Mouse (Mus musculus): Measurements from ENCODE around the gene Cadm1. TPM values are rescaled to one million over a fixed set of nuclear protein-coding genes. Genes with fewer than 3 reads are reported as not detected.

Gene Cadm1
- total RNA-seq, 2 experiments from 2014 or later, result 237 to 250 TPM

- no peak for TF ChIP-seq CTCF (conservative IDR thresholded peaks at IDR 0.05)
- no peak for DNase-seq (ENCODE audit: low spot score in 2 of 2)
- no peak overlapping the region for H3K27ac ChIP-seq
- no peak overlapping the region for H3K4me3 ChIP-seq
These were observed 374.5 kb downstream of the Cadm1 start for GRCm38 (mm10) chr9:47904339-47904922.

- DNase-seq (ENCODE audit: low spot score in 2 of 2), result no peak
- no peak overlapping the region for H3K4me3 ChIP-seq
- no peak overlapping the region for H3K27ac ChIP-seq
- peak; percentile 57 for TF ChIP-seq CTCF (conservative IDR thresholded peaks at IDR 0.05)
These were observed 376.5 kb downstream of the Cadm1 start for GRCm38 (mm10) chr9:47906521-47906920.

Data from layer of hippocampus, adult 2 months (tissue).